Mouse (Mus musculus) megakaryocyte-erythroid progenitor cell, adult 5-6 weeks (primary cell): ENCODE measurements around the gene Olfr1359. TPM values are rescaled to one million over a fixed set of nuclear protein-coding genes. Genes with fewer than 3 reads are reported as not detected.
"Not testable (repeated sequence)": the region's sequence is repeated elsewhere in the genome, so short reads cannot be mapped to it uniquely, and the experiment has no call there.

Source experiments
- ATAC-seq: replicated peaks from 2 replicates; pipeline ENCODE4 v1.8.0; 2016; ENCODE audit warnings: mild to moderate bottlenecking, inconsistent platforms; ENCODE audit not compliant: severe bottlenecking, poor library complexity, low FRiP score, low TSS enrichment
- total RNA-seq, 2 experiments: library from RNA; stranded (forward) in 1 of 2; stranded (reverse) in 1 of 2; fragments of 200-1000, 215-1000 nt in 1 of 2; fragments of >200 nt in 1 of 2; fragmentation: Nextera tagmentation in 1 of 2; gene quantifications; 2 replicates each; pipeline ENCODE4 v1.2.3; 2014 to 2017

Gene Olfr1359
- not detected in 2 replicates for total RNA-seq (2014; fragmentation: Nextera tagmentation)
- not detected in 2 replicates for total RNA-seq (2017)

- no peak for ATAC-seq
These were observed at the start of gene Olfr1359 for GRCm38 (mm10) chr13:21697811-21698210. Gene Olfr1359, plus strand, starts transcription at chr13:21698111.

- no peak for ATAC-seq
These were observed 34.6 kb upstream of the Olfr1359 start, which contains the start of gene Olfr1361 for GRCm38 (mm10) chr13:21663286-21663685. Gene Olfr1361, minus strand, starts transcription at chr13:21663386.

GRCm38 (mm10) chr13:21677305-21677704, 20.6 kb upstream of the Olfr1359 start, which contains the start of gene Olfr1360:
Gene Olfr1360, minus strand, starts transcription at chr13:21677405.
- ATAC-seq: no peak

- no peak for ATAC-seq
These were observed 8.8 kb downstream of the Olfr1359 start for GRCm38 (mm10) chr13:21706669-21707068.

- ATAC-seq: peak; percentile 80
These were observed 12.3 kb downstream of the Olfr1359 start for GRCm38 (mm10) chr13:21710031-21710711.

- ATAC-seq: peak; percentile 17; the same call in 1 of the 2 replicates
These were observed 13.1 kb downstream of the Olfr1359 start for GRCm38 (mm10) chr13:21710821-21711525.

GRCm38 (mm10) chr13:21711698-21712097, 13.8 kb downstream of the Olfr1359 start:
- ATAC-seq: peak; percentile 27

- ATAC-seq: peak; percentile 27
These were observed 16.8 kb downstream of the Olfr1359 start for GRCm38 (mm10) chr13:21714725-21715124.

- 0 out of 2 replicates have a peak, but pooled peaks have one; percentile 11 for ATAC-seq
These were observed 17.4 kb downstream of the Olfr1359 start for GRCm38 (mm10) chr13:21715131-21715863.

- ATAC-seq: peak; percentile 79
These were observed 18.1 kb downstream of the Olfr1359 start, which contains the start of the genes Hist1h2bl and Hist1h2ai for GRCm38 (mm10) chr13:21715864-21716539. Gene Hist1h2bl, minus strand, starts transcription at chr13:21716143. Gene Hist1h2ai, plus strand, starts transcription at chr13:21716422.

- peak; percentile 19 for ATAC-seq
These were observed 18.9 kb downstream of the Olfr1359 start for GRCm38 (mm10) chr13:21716540-21717391.

GRCm38 (mm10) chr13:21717397-21718357, 19.8 kb downstream of the Olfr1359 start, which contains the start of gene Hist1h3h:
Gene Hist1h3h, plus strand, starts transcription at chr13:21717659.
- ATAC-seq: peak; percentile 35

GRCm38 (mm10) chr13:21718381-21719080, 20.6 kb downstream of the Olfr1359 start:
- no peak for ATAC-seq

GRCm38 (mm10) chr13:21721107-21721756, 23.3 kb downstream of the Olfr1359 start:
- not testable (repeated sequence) for ATAC-seq

GRCm38 (mm10) chr13:21721757-21722372, 24.0 kb downstream of the Olfr1359 start, which contains the start of gene Hist1h2bm:
Gene Hist1h2bm, plus strand, starts transcription at chr13:21722044.
- ATAC-seq: peak; percentile 91
